Mouse (Mus musculus): ENCODE measurements at regions not wholly inside any gene's neighbourhood (a gene's known extent, or its start where the extent isn't known, plus 50 kb on each side); places are given as distances from the start of the nearest gene placed in this dataset.

GRCm38 (mm10) chr3:18705165-18705564 is 757.0 kb downstream of the Cypt12 start:
- no peak overlapping the region for H3K4me3 ChIP-seq
- no peak overlapping the region for H3K9ac ChIP-seq (ENCODE audit: low read depth, low read length)
- H3K27ac ChIP-seq: no peak overlapping the region
- no peaks in the 10 kb centered on the region for H3K4me1 ChIP-seq (ENCODE audit: control insufficient read depth, insufficient read depth, low read length)
- no peaks in the 10 kb centered on the region for H3K36me3 ChIP-seq (ENCODE audit: control insufficient read depth, insufficient read depth, low read length)
- intact Hi-C loops (cut with DNase I): no loop called here
- DNase-seq: no peak
- no peaks in the 10 kb centered on the region for H3K27me3 ChIP-seq (ENCODE audit: control insufficient read depth, insufficient read depth, low read length)
- no peaks in the 10 kb centered on the region for H3K79me2 ChIP-seq (replicated peaks; ENCODE audit: control insufficient read depth, insufficient read depth, low read length)
- WGBS: 78% methylated on average over 6 of the region's 6 CpGs
- TF ChIP-seq CTCF (IDR thresholded peaks at IDR 0.05): no peak
- no peak for TF ChIP-seq POLR2A (IDR thresholded peaks at IDR 0.05; ENCODE audit: insufficient read depth, low read depth, low read length)
- no peak for TF ChIP-seq EP300 (IDR thresholded peaks at IDR 0.05; ENCODE audit: insufficient read depth, low read depth, low read length)

GRCm38 (mm10) chr3:18705756-18706155 is 757.5 kb downstream of the Cypt12 start:
- intact Hi-C loops (cut with DNase I): no loop called here
- TF ChIP-seq CTCF (IDR thresholded peaks at IDR 0.05) (no peak), EP300 (IDR thresholded peaks at IDR 0.05; ENCODE audit: insufficient read depth, low read depth, low read length) (no peak), POLR2A (IDR thresholded peaks at IDR 0.05; ENCODE audit: insufficient read depth, low read depth, low read length) (no peak)
- H3K4me3 ChIP-seq: no peak overlapping the region
- no peak overlapping the region for H3K27ac ChIP-seq
- no peak overlapping the region for H3K9ac ChIP-seq (ENCODE audit: low read depth, low read length)
- no peaks in the 10 kb centered on the region for H3K36me3 ChIP-seq (ENCODE audit: control insufficient read depth, insufficient read depth, low read length)
- H3K27me3 ChIP-seq (ENCODE audit: control insufficient read depth, insufficient read depth, low read length): no peaks in the 10 kb centered on the region
- DNase-seq: no peak
- WGBS: 80% methylated on average over 9 of the region's 9 CpGs
- no peaks in the 10 kb centered on the region for H3K79me2 ChIP-seq (replicated peaks; ENCODE audit: control insufficient read depth, insufficient read depth, low read length)
- no peaks in the 10 kb centered on the region for H3K4me1 ChIP-seq (ENCODE audit: control insufficient read depth, insufficient read depth, low read length)

GRCm38 (mm10) chr3:18706356-18706755 is 758.1 kb downstream of the Cypt12 start:
- DNase-seq: no peak
- H3K79me2 ChIP-seq (replicated peaks; ENCODE audit: control insufficient read depth, insufficient read depth, low read length): no peaks in the 10 kb centered on the region
- TF ChIP-seq CTCF (IDR thresholded peaks at IDR 0.05) (no peak), POLR2A (IDR thresholded peaks at IDR 0.05; ENCODE audit: insufficient read depth, low read depth, low read length) (no peak), EP300 (IDR thresholded peaks at IDR 0.05; ENCODE audit: insufficient read depth, low read depth, low read length) (no peak)
- intact Hi-C loops (cut with DNase I): no loop called here
- no peaks in the 10 kb centered on the region for H3K36me3 ChIP-seq (ENCODE audit: control insufficient read depth, insufficient read depth, low read length)
- no peak overlapping the region for H3K9ac ChIP-seq (ENCODE audit: low read depth, low read length)
- H3K4me1 ChIP-seq (ENCODE audit: control insufficient read depth, insufficient read depth, low read length): no peaks in the 10 kb centered on the region
- no peak overlapping the region for H3K27ac ChIP-seq
- no peak overlapping the region for H3K4me3 ChIP-seq
- no peaks in the 10 kb centered on the region for H3K27me3 ChIP-seq (ENCODE audit: control insufficient read depth, insufficient read depth, low read length)

GRCm38 (mm10) chr3:18707730-18708129 is 759.5 kb downstream of the Cypt12 start:
- H3K4me3 ChIP-seq: no peak overlapping the region
- 83% methylated on average over 3 of the region's 3 CpGs for WGBS
- no peaks in the 10 kb centered on the region for H3K27me3 ChIP-seq (ENCODE audit: control insufficient read depth, insufficient read depth, low read length)
- TF ChIP-seq EP300 (IDR thresholded peaks at IDR 0.05; ENCODE audit: insufficient read depth, low read depth, low read length) (no peak), CTCF (IDR thresholded peaks at IDR 0.05) (no peak), POLR2A (IDR thresholded peaks at IDR 0.05; ENCODE audit: insufficient read depth, low read depth, low read length) (no peak)
- H3K4me1 ChIP-seq (ENCODE audit: control insufficient read depth, insufficient read depth, low read length): no peaks in the 10 kb centered on the region
- intact Hi-C loops (cut with DNase I): no loop called here
- no peak overlapping the region for H3K27ac ChIP-seq
- H3K79me2 ChIP-seq (replicated peaks; ENCODE audit: control insufficient read depth, insufficient read depth, low read length): no peaks in the 10 kb centered on the region
- no peak for DNase-seq
- H3K36me3 ChIP-seq (ENCODE audit: control insufficient read depth, insufficient read depth, low read length): no peaks in the 10 kb centered on the region
- no peak overlapping the region for H3K9ac ChIP-seq (ENCODE audit: low read depth, low read length)

- Histone ChIP-seq H3K79me2 (replicated peaks; ENCODE audit: control insufficient read depth, insufficient read depth, low read length) (no peaks in the 10 kb centered on the region), H3K9ac (ENCODE audit: low read depth, low read length) (no peak overlapping the region), H3K36me3 (ENCODE audit: control insufficient read depth, insufficient read depth, low read length) (no peaks in the 10 kb centered on the region), H3K27me3 (ENCODE audit: control insufficient read depth, insufficient read depth, low read length) (no peaks in the 10 kb centered on the region), H3K4me3 (no peak overlapping the region), H3K27ac (no peak overlapping the region), H3K4me1 (ENCODE audit: control insufficient read depth, insufficient read depth, low read length) (no peaks in the 10 kb centered on the region)
- intact Hi-C loops (cut with DNase I): no loop called here
- no peak for DNase-seq
- WGBS: 33% methylated on average over 1 of the region's 1 CpGs
- TF ChIP-seq POLR2A (IDR thresholded peaks at IDR 0.05; ENCODE audit: insufficient read depth, low read depth, low read length) (no peak), CTCF (IDR thresholded peaks at IDR 0.05) (no peak), EP300 (IDR thresholded peaks at IDR 0.05; ENCODE audit: insufficient read depth, low read depth, low read length) (no peak)
Observed at GRCm38 (mm10) chr3:18711661-18712060, 763.5 kb downstream of the Cypt12 start.

- no peaks in the 10 kb centered on the region for H3K4me1 ChIP-seq (ENCODE audit: control insufficient read depth, insufficient read depth, low read length)
- WGBS: 92% methylated on average over 7 of the region's 7 CpGs
Observed at GRCm38 (mm10) chr3:18713986-18714385, 765.8 kb downstream of the Cypt12 start.

More at GRCm38 (mm10) chr3:18713986-18714385, 765.8 kb downstream of the Cypt12 start:
- H3K27ac ChIP-seq: no peak overlapping the region
- no peak for DNase-seq
- H3K36me3 ChIP-seq (ENCODE audit: control insufficient read depth, insufficient read depth, low read length): no peaks in the 10 kb centered on the region
- TF ChIP-seq EP300 (IDR thresholded peaks at IDR 0.05; ENCODE audit: insufficient read depth, low read depth, low read length): no peak
- no peak for TF ChIP-seq CTCF (IDR thresholded peaks at IDR 0.05)
- TF ChIP-seq POLR2A (IDR thresholded peaks at IDR 0.05; ENCODE audit: insufficient read depth, low read depth, low read length): no peak
- H3K79me2 ChIP-seq (replicated peaks; ENCODE audit: control insufficient read depth, insufficient read depth, low read length): no peaks in the 10 kb centered on the region
- no peak overlapping the region for H3K4me3 ChIP-seq
- no peak overlapping the region for H3K9ac ChIP-seq (ENCODE audit: low read depth, low read length)
- no peaks in the 10 kb centered on the region for H3K27me3 ChIP-seq (ENCODE audit: control insufficient read depth, insufficient read depth, low read length)
- intact Hi-C loops (cut with DNase I): no loop called here
